Mouse (Mus musculus) brown adipose tissue, adult 24 weeks (tissue): Measurements from ENCODE around the gene Ccdc36. TPM values are rescaled to one million over a fixed set of nuclear protein-coding genes. Genes with fewer than 3 reads are reported as not detected.

Experiments used
- H3K27ac ChIP-seq: fragments of 200-500 bp; replicated peaks from 2 replicates; pipeline ENCODE4 v1.5.1; 2012; ENCODE audit warnings: low read depth, mild to moderate bottlenecking, low read length
- H3K4me1 ChIP-seq: fragments of 200-500 bp; 2 replicates; pipeline ENCODE4 v1.6.1; 2012; ENCODE audit warnings: low read length, mixed read lengths; ENCODE audit not compliant: control insufficient read depth, insufficient read depth, insufficient read length
- H3K4me3 ChIP-seq: fragments of 200-500 bp; 2 replicates; pipeline ENCODE4 v1.5.1; 2012; ENCODE audit warnings: low read depth, mild to moderate bottlenecking, low read length, moderate library complexity; ENCODE audit not compliant: insufficient read depth
- polyA plus RNA-seq: library from polyadenylated mRNA; stranded (reverse); fragments of >200 nt; gene quantifications from 2 replicates; pipeline ENCODE4 v1.2.4, GENCODE M21; 2012; ENCODE audit not compliant: missing spikeins, insufficient read depth, insufficient read length

The Ccdc36 gene
- not detected in 2 replicates for polyA plus RNA-seq

- H3K4me3 ChIP-seq: no peak within 1 kb of the TSS
- no peak within 1 kb of the TSS for H3K27ac ChIP-seq
- no peaks in the 10 kb centered on the region for H3K4me1 ChIP-seq
Observed at GRCm38 (mm10) chr9:108428384-108428783, at the start of gene Ccdc36. TSS of gene Ccdc36 (minus strand) at chr9:108428484.

- Histone ChIP-seq H3K27ac (no peak overlapping the region), H3K4me1 (peaks cover 5% of the 10 kb centered on the region), H3K4me3 (no peak overlapping the region)
Observed at GRCm38 (mm10) chr9:108474528-108474927, 46.2 kb upstream of the Ccdc36 start.

GRCm38 (mm10) chr9:108469845-108470244, 41.6 kb upstream of the Ccdc36 start:
- Histone ChIP-seq H3K4me1 (no peaks in the 10 kb centered on the region), H3K27ac (no peak overlapping the region), H3K4me3 (no peak overlapping the region)

GRCm38 (mm10) chr9:108469430-108469829, 41.1 kb upstream of the Ccdc36 start:
- no peak overlapping the region for H3K27ac ChIP-seq
- H3K4me3 ChIP-seq: no peak overlapping the region
- H3K4me1 ChIP-seq: no peaks in the 10 kb centered on the region

GRCm38 (mm10) chr9:108466219-108466618, 37.9 kb upstream of the Ccdc36 start:
- Histone ChIP-seq H3K4me1 (peaks cover 8% of the 10 kb centered on the region), H3K4me3 (no peak overlapping the region), H3K27ac (no peak overlapping the region)

- peaks cover 11% of the 10 kb centered on the region for H3K4me1 ChIP-seq
- H3K4me3 ChIP-seq: no peak overlapping the region
- H3K27ac ChIP-seq: no peak overlapping the region
Observed at GRCm38 (mm10) chr9:108463713-108464112, 35.4 kb upstream of the Ccdc36 start.

GRCm38 (mm10) chr9:108462192-108462591, 33.9 kb upstream of the Ccdc36 start:
- no peak overlapping the region for H3K27ac ChIP-seq
- H3K4me1 ChIP-seq: peaks cover 11% of the 10 kb centered on the region
- no peak overlapping the region for H3K4me3 ChIP-seq

- Histone ChIP-seq H3K4me1 (peaks cover 11% of the 10 kb centered on the region), H3K27ac (0 out of 2 replicates have a peak overlapping the region, but pooled peaks have one; percentile 12), H3K4me3 (peak overlapping the region; percentile 84)
Observed at GRCm38 (mm10) chr9:108461675-108462074, 33.4 kb upstream of the Ccdc36 start.

GRCm38 (mm10) chr9:108461181-108461631, 32.9 kb upstream of the Ccdc36 start, which contains the start of gene Klhdc8b:
TSS of gene Klhdc8b (minus strand) at chr9:108461581.
- Histone ChIP-seq H3K27ac (peak within 1 kb of the TSS; percentile 84), H3K4me3 (peak within 1 kb of the TSS; percentile 84), H3K4me1 (peaks cover 11% of the 10 kb centered on the region)

GRCm38 (mm10) chr9:108460319-108461178, 32.3 kb upstream of the Ccdc36 start, which contains the start of gene Ccdc71:
TSS of gene Ccdc71 (plus strand) at chr9:108460527.
- H3K4me3 ChIP-seq: peak within 1 kb of the TSS; percentile 84
- peaks cover 11% of the 10 kb centered on the region for H3K4me1 ChIP-seq
- peak within 1 kb of the TSS; percentile 84 for H3K27ac ChIP-seq

GRCm38 (mm10) chr9:108459939-108460318, 31.6 kb upstream of the Ccdc36 start:
- Histone ChIP-seq H3K4me1 (peaks cover 11% of the 10 kb centered on the region), H3K27ac (peak overlapping the region; percentile 25), H3K4me3 (peak overlapping the region; percentile 84)

- Histone ChIP-seq H3K4me3 (no peak overlapping the region), H3K4me1 (peaks cover 10% of the 10 kb centered on the region), H3K27ac (no peak overlapping the region)
Observed at GRCm38 (mm10) chr9:108456953-108457352, 28.7 kb upstream of the Ccdc36 start.

GRCm38 (mm10) chr9:108455747-108456571, 27.7 kb upstream of the Ccdc36 start:
- Histone ChIP-seq H3K27ac (no peak overlapping the region), H3K4me1 (0 out of 2 replicates have a peak, but pooled peaks cover 2% of the 10 kb centered on the region), H3K4me3 (no peak overlapping the region)

GRCm38 (mm10) chr9:108454429-108454828, 26.1 kb upstream of the Ccdc36 start:
- H3K27ac ChIP-seq: no peak overlapping the region
- H3K4me3 ChIP-seq: no peak overlapping the region
- no peaks in the 10 kb centered on the region for H3K4me1 ChIP-seq

- no peak overlapping the region for H3K27ac ChIP-seq
- H3K4me3 ChIP-seq: no peak overlapping the region
- no peaks in the 10 kb centered on the region for H3K4me1 ChIP-seq
Observed at GRCm38 (mm10) chr9:108453458-108453857, 25.2 kb upstream of the Ccdc36 start.
